Mouse (Mus musculus): ENCODE results near the gene Il1r2. TPM values are rescaled to one million over a fixed set of nuclear protein-coding genes. Genes with fewer than 3 reads are reported as not detected.

The Il1r2 gene
- polyA plus RNA-seq, 1 experiment from 2014 or later, result 0.31 TPM

DNA sequence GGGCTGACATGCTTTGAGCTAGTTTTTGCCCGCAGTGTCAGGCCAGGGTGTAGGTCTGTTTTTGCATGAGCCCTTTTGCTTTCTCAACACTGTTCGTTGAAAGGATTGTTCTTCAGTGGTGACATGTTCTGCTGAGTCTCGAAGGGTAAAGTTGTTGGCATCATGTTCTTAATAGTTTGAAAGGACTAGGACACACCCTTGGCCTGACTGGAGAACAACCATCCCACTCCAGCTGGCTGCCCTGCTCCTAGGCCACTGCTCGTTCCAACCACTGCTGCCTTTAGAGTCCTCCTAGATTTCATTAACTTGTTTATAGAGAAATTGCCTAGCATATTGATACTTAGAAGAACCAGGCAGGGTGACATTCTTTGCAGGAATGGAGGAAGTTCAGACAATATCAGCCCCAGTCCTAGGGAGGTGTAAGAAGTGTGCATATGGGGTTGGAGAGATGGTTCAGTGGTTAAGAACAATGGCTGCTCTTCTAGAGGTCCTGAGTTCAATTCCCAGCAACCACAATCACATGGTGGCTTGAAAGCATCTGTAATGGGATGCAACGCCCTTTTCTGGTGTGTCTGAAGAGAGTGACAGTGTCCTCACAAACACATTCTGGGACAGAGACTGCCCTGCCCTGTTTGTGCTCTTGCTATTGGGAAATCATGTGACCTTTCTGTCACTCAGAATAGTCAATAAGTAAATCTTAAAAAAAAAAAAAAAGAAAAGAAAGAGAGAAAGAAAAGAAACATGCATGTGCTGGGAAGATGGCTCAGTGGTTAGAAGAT lies 34.3 kb downstream of the Il1r2 start:
- Histone ChIP-seq H3K4me3 (no peak overlapping the region), H3K27ac (replicated peaks) (no peak overlapping the region), H3K27me3 (no peaks in the 10 kb centered on the region), H3K9ac (no peak overlapping the region), H3K4me1 (replicated peaks) (no peaks in the 10 kb centered on the region), H3K4me2 (no peak overlapping the region), H3K36me3 (no peaks in the 10 kb centered on the region), H3K9me3 (no peaks in the 10 kb centered on the region)
- 86% methylated on average over 5 of the region's 5 CpGs for WGBS
- ATAC-seq (ENCODE audit: low read depth), result no peak

DNA sequence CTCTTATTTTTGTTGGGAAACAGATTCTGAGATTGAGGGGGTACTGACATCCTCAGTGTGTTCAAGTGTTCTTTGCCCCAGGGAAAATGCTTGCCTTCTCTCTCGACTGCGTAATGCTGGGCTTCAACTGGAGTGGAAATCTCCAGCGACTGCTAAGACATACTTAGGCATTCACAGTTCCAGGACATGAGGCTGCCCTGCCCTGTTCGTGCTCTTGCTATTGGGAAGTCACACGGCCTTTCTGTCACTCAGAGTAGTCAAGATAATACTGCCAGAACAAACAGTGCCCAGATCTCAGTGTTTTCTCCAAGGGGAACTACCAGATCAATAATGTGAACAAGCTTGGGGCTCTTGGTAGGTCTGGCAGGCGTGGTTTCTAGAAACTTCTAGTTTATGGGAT lies 35.9 kb downstream of the Il1r2 start:
- ATAC-seq (ENCODE audit: low read depth), result no peak
- WGBS, result 80% methylated on average over 6 of the region's 6 CpGs
- Histone ChIP-seq H3K36me3 (no peaks in the 10 kb centered on the region), H3K4me2 (no peak overlapping the region), H3K4me1 (replicated peaks) (no peaks in the 10 kb centered on the region), H3K4me3 (no peak overlapping the region), H3K27me3 (no peaks in the 10 kb centered on the region), H3K9ac (no peak overlapping the region), H3K27ac (replicated peaks) (no peak overlapping the region), H3K9me3 (no peaks in the 10 kb centered on the region)

DNA sequence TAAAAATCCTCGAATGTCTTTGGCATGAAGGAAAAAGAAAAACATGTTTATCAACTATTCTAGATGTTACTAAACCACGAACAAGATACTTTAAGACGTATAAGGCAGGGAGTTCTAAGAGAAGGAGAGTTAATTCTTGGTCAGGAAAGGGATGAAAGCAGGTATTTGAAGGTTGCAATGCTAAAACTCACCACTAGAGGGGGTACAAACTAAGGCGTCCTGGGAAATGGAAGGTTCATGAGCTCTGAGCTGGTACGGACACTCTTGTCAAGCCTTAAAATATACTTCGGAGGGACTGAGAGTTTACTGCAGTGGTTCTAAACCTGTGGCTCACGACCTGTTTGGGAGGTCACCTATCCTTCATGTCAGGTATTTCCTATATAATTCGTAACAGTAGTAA lies 41.4 kb downstream of the Il1r2 start:
- Histone ChIP-seq H3K9me3 (no peaks in the 10 kb centered on the region), H3K9ac (no peak overlapping the region), H3K27me3 (no peaks in the 10 kb centered on the region), H3K27ac (replicated peaks) (no peak overlapping the region), H3K4me1 (replicated peaks) (no peaks in the 10 kb centered on the region; the same call in 1 of the 2 replicates), H3K36me3 (no peaks in the 10 kb centered on the region), H3K4me2 (no peak overlapping the region), H3K4me3 (no peak overlapping the region)
- ATAC-seq (ENCODE audit: low read depth), result no peak
- WGBS, result 46% methylated on average over 8 of the region's 8 CpGs

DNA sequence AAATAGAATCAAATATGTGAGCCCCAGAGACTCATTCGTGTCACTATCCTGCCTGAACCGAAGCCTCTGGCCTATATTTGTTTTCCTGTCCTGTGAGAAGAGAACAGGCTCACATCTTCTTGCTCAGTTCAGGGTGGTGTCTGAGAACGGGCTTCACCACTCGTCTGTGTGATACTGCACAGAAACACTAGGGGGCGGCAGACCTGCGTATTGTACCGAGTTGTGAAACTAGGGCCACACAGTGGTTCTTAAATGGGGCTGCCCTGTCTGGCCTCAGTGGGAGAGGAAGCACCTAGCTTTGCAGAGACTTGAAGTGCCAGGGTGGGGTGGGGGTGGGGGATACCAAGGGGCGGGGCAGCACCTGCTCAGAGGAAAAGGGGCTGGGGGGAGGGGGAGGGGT lies 42.5 kb downstream of the Il1r2 start:
- Histone ChIP-seq H3K4me1 (replicated peaks) (no peaks in the 10 kb centered on the region; the same call in 1 of the 2 replicates), H3K4me3 (no peak overlapping the region), H3K9me3 (no peaks in the 10 kb centered on the region), H3K27ac (replicated peaks) (no peak overlapping the region), H3K9ac (no peak overlapping the region), H3K4me2 (no peak overlapping the region), H3K27me3 (no peaks in the 10 kb centered on the region), H3K36me3 (no peaks in the 10 kb centered on the region)
- WGBS, result 12% methylated on average over 7 of the region's 8 CpGs
- ATAC-seq (ENCODE audit: low read depth), result peak; percentile 53; the same call in 1 of the 2 replicates

DNA sequence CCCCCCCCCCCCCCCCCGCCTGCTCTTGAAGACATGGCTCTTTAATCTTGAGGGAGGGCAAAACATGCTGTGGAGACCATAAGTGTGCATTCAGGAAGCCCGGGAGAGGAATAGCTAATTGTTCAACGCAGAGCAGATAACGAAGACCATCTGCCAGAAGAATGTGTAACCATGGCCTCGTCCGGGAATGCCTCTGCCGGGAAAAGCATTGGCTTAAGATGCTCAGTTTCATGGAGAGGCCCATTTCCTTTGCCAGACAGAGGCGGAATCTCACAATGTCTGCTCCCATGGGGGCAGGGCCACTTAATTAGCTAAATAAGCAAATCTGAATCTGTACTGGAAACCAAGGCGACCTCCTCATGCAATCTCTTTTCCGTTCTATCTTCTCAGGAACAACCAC lies 43.7 kb downstream of the Il1r2 start:
- H3K4me2 ChIP-seq, result no peak overlapping the region
- ATAC-seq (ENCODE audit: low read depth), result peak; percentile 27; the same call in 1 of the 2 replicates

DNA sequence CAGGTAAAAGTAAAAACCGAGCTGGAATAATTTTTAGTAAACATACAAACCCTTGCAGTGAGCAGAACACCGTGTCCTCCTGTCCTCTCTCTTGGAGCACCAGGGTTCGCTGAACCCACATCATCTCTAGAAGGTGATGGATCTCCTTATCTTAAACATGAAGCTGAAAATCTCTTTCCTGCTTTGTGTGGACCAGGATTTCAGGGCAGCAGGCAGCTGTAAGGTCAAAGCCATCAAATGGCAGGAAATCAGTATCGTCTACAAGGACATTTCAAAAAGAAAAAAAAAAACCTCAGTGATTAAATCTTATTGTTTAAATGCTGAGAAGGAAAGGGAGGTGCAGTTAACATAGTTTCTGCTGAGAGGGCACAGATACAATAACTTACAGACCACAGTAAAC lies 50.4 kb downstream of the Il1r2 start:
- Histone ChIP-seq H3K9me3 (no peaks in the 10 kb centered on the region), H3K27ac (replicated peaks) (no peak overlapping the region), H3K4me2 (no peak overlapping the region), H3K9ac (no peak overlapping the region), H3K36me3 (no peaks in the 10 kb centered on the region), H3K27me3 (no peaks in the 10 kb centered on the region), H3K4me1 (replicated peaks) (no peaks in the 10 kb centered on the region), H3K4me3 (no peak overlapping the region)
- ATAC-seq (ENCODE audit: low read depth), result no peak
- 87% methylated on average over 4 of the region's 4 CpGs for WGBS

More for the DNA sequence above, 43.7 kb downstream of the Il1r2 start:
- Histone ChIP-seq H3K9me3 (no peaks in the 10 kb centered on the region), H3K4me3 (no peak overlapping the region), H3K27me3 (no peaks in the 10 kb centered on the region), H3K4me1 (replicated peaks) (no peaks in the 10 kb centered on the region; the same call in 1 of the 2 replicates), H3K36me3 (no peaks in the 10 kb centered on the region), H3K27ac (replicated peaks) (no peak overlapping the region), H3K9ac (no peak overlapping the region)
- 35% methylated on average over 10 of the region's 10 CpGs for WGBS

DNA sequence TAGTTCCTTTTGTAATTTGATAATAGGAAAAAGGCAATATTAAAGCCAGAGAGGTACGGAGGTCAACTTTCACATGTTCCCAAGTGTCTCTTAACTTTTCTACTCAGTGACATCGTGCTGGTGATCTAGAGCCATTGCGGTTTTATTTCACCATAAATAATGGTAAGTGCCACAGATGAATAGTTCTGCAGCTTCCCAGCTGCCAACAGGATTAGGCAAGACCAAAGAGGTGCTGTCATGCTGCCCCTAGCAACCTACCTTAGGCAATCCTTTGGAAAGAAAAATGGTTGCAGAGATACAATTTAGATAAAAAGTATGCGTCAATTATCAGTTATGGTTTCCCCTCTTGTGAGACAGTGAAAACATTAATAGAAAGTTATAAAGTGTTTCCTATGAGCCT lies 54.6 kb downstream of the Il1r2 start:
- ATAC-seq (ENCODE audit: low read depth), result no peak
- no peaks in the 10 kb centered on the region for H3K9me3 ChIP-seq
- 74% methylated on average over 4 of the region's 4 CpGs for WGBS

DNA sequence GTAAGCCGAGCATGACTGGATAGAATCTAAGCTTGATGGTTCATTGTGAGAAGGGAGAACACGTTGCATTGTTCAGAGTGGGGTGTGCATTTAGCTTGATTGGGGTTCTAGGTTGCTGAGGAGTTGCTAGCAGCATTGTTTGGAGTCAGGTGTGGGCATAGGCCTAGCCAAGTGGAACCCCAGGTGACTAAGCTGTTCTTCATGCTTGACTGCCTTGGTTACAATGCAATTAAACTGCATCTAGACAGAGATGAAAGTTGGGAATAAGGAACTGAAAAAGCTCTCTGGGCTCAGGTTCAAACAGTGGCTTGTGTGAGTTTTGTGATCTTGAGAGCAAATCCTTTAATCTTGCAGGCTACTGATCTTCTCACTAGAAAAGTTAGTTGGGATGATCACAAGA lies 55.4 kb downstream of the Il1r2 start:
- Histone ChIP-seq H3K36me3 (no peaks in the 10 kb centered on the region), H3K4me3 (no peak overlapping the region), H3K9me3 (no peaks in the 10 kb centered on the region), H3K27me3 (no peaks in the 10 kb centered on the region), H3K4me2 (no peak overlapping the region), H3K4me1 (replicated peaks) (no peaks in the 10 kb centered on the region), H3K27ac (replicated peaks) (no peak overlapping the region), H3K9ac (no peak overlapping the region)
- no peak for ATAC-seq (ENCODE audit: low read depth)
- 65% methylated on average over 2 of the region's 2 CpGs for WGBS

More for the DNA sequence above, 54.6 kb downstream of the Il1r2 start:
- Histone ChIP-seq H3K4me3 (no peak overlapping the region), H3K27me3 (no peaks in the 10 kb centered on the region), H3K27ac (replicated peaks) (no peak overlapping the region), H3K4me1 (replicated peaks) (no peaks in the 10 kb centered on the region), H3K9ac (no peak overlapping the region), H3K4me2 (no peak overlapping the region), H3K36me3 (no peaks in the 10 kb centered on the region)

DNA sequence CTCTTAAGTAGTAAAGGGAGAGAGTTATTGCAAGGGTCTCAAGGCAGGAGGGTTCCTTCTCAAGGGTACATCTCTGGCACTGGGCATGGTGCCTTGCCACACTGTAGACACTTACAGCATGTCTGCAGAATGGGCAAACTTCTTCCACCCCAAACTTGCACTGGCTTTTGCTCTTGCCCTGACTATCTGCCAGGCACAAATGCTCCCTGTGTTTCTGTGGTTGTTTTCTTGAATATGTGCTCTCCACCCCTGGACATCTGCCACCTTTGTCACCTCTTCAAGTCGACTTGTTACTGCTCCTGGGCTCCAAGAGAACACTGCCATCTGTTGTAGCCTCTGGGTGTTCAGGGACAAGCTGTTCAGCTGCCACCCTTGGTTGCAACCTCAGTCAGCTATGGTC lies 57.8 kb downstream of the Il1r2 start:
- Histone ChIP-seq H3K27ac (replicated peaks) (no peak overlapping the region), H3K4me1 (replicated peaks) (no peaks in the 10 kb centered on the region), H3K36me3 (no peaks in the 10 kb centered on the region), H3K27me3 (no peaks in the 10 kb centered on the region), H3K9ac (no peak overlapping the region), H3K9me3 (no peaks in the 10 kb centered on the region), H3K4me3 (no peak overlapping the region), H3K4me2 (no peak overlapping the region)
- ATAC-seq (ENCODE audit: low read depth), result no peak
- WGBS, result 39% methylated on average over 1 of the region's 1 CpGs

DNA sequence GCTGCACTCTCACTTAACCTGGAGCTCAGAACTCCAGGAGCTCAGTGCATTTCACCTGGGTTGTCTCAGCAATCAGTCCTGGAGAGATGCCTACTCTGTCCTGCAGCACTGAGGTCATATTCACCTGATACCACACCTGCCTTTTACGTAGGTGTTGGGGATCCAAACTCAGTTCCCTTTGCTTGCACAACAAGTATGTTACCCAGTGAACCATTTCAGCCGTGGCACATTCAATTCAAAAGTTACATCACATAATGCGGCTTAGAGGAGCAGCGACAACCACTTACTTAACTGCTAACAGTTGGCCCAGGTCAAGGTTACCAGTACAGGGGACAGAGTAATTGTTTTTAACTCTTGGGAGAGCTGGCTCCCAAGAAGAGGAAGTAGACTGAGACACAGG lies 58.8 kb downstream of the Il1r2 start:
- no peak overlapping the region for H3K9ac ChIP-seq
- H3K4me3 ChIP-seq, result no peak overlapping the region
- no peak for ATAC-seq (ENCODE audit: low read depth)
- no peak overlapping the region for H3K4me2 ChIP-seq
- no peaks in the 10 kb centered on the region for H3K9me3 ChIP-seq
- no peaks in the 10 kb centered on the region for H3K36me3 ChIP-seq
- 94% methylated on average over 4 of the region's 4 CpGs for WGBS
- no peak overlapping the region for H3K27ac ChIP-seq (replicated peaks)
- H3K4me1 ChIP-seq (replicated peaks), result no peaks in the 10 kb centered on the region
- H3K27me3 ChIP-seq, result no peaks in the 10 kb centered on the region

DNA sequence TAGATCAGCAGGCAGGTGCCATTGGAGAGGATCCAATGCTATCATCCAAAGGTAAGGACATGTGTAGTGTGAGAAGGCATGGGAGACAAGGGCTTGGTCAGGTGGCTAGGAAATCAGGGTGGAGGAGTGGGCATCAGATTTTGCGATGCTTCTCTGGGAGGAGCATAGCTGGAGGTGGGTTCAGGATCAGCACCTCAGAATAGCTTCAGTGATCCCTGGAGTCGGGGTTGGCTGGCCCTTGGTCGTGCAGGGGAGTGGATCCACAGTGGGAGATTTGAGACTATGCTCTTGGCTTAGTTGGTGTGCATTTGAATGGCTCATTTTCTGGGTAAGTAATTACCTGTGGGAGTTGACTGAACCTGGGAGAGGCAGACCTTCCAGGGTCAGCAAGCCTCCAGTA lies 59.7 kb downstream of the Il1r2 start:
- Histone ChIP-seq H3K4me3 (no peak overlapping the region), H3K27ac (replicated peaks) (no peak overlapping the region), H3K4me2 (no peak overlapping the region), H3K9ac (no peak overlapping the region), H3K4me1 (replicated peaks) (no peaks in the 10 kb centered on the region), H3K9me3 (no peaks in the 10 kb centered on the region), H3K27me3 (no peaks in the 10 kb centered on the region), H3K36me3 (no peaks in the 10 kb centered on the region)
- WGBS, result 65% methylated on average over 3 of the region's 3 CpGs
- no peak for ATAC-seq (ENCODE audit: low read depth)

DNA sequence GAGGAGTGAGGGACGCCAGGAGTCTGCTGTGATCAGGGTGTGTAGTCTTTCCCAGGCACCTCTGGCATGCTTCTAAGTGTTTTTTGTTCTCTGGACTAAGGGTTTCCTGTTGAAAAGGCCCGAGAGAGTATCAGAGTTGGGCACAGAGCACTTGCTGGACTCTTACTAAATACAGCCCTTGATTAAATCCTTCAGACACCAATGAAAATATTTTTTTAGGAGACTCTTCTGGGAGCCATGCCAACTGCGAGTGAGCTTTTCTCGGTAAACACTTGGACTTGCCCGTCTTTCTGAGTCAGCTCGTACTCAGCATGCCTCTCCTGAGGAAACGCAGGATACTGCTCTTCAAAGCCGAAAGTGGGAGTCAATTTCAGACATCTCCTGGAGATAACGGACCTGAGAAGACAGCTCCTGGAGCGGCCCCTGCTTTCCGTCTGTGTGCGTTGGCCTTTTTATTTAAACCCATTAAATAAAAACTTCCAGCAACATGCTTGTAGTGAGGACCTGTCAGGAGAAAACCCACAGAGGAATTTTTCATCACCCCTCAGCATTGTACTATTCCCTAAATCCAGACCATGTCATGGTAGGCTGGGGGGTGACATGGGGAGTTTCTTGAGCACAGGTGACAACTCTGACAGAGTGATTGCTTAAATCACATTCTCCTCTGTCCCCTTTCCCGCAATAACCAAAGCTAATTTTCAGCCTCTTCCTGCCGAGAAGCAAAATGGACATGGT lies 66.1 kb downstream of the Il1r2 start:
- ATAC-seq (ENCODE audit: low read depth), result no peak
- H3K9me3 ChIP-seq, result no peaks in the 10 kb centered on the region
- H3K4me1 ChIP-seq (replicated peaks), result no peaks in the 10 kb centered on the region
- WGBS, result 76% methylated on average over 14 of the region's 14 CpGs
- H3K27me3 ChIP-seq, result no peaks in the 10 kb centered on the region
- H3K4me3 ChIP-seq, result no peak overlapping the region
- H3K27ac ChIP-seq (replicated peaks), result no peak overlapping the region
- H3K9ac ChIP-seq, result no peak overlapping the region
- no peak overlapping the region for H3K4me2 ChIP-seq
- H3K36me3 ChIP-seq, result no peaks in the 10 kb centered on the region

Data from neural tube, embryonic 13.5 days (tissue).